Mouse (Mus musculus): ENCODE results near the gene Pax1. TPM values are rescaled to one million over a fixed set of nuclear protein-coding genes. Genes with fewer than 3 reads are reported as not detected.

The Pax1 gene
- polyA plus RNA-seq, 1 experiment from 2014 or later = 0.07 TPM

GRCm38 (mm10) chr2:147415037-147415436 lies 53.3 kb downstream of the Pax1 start:
- WGBS = 90% methylated on average over 3 of the region's 3 CpGs
- no peak for ATAC-seq (ENCODE audit: low FRiP score, low TSS enrichment)
- no peak overlapping the region for H3K4me2 ChIP-seq (replicated peaks; ENCODE audit: low read depth, low read length)
- no peak overlapping the region for H3K4me3 ChIP-seq (ENCODE audit: low read length)
- H3K36me3 ChIP-seq (ENCODE audit: insufficient read depth, low read length) = no peaks in the 10 kb centered on the region
- no peaks in the 10 kb centered on the region for H3K4me1 ChIP-seq (ENCODE audit: insufficient read depth, low read length)
- H3K27me3 ChIP-seq (ENCODE audit: insufficient read depth, low read length) = no peaks in the 10 kb centered on the region
- H3K9me3 ChIP-seq (ENCODE audit: low read length) = no peaks in the 10 kb centered on the region
- no peak overlapping the region for H3K27ac ChIP-seq (ENCODE audit: low read length)
- no peak overlapping the region for H3K9ac ChIP-seq (replicated peaks; ENCODE audit: low read length)

GRCm38 (mm10) chr2:147424582-147425255 lies 63.0 kb downstream of the Pax1 start:
- Histone ChIP-seq H3K9me3 (ENCODE audit: low read length) (no peaks in the 10 kb centered on the region), H3K27me3 (ENCODE audit: insufficient read depth, low read length) (no peaks in the 10 kb centered on the region), H3K4me2 (replicated peaks; ENCODE audit: low read depth, low read length) (no peak overlapping the region), H3K4me3 (ENCODE audit: low read length) (no peak overlapping the region), H3K4me1 (ENCODE audit: insufficient read depth, low read length) (no peaks in the 10 kb centered on the region), H3K27ac (ENCODE audit: low read length) (no peak overlapping the region), H3K36me3 (ENCODE audit: insufficient read depth, low read length) (no peaks in the 10 kb centered on the region), H3K9ac (replicated peaks; ENCODE audit: low read length) (no peak overlapping the region)
- ATAC-seq (ENCODE audit: low FRiP score, low TSS enrichment) = peak; percentile 51; the same call in 1 of the 2 replicates
- WGBS = 16% methylated on average over 10 of the region's 10 CpGs

DNA sequence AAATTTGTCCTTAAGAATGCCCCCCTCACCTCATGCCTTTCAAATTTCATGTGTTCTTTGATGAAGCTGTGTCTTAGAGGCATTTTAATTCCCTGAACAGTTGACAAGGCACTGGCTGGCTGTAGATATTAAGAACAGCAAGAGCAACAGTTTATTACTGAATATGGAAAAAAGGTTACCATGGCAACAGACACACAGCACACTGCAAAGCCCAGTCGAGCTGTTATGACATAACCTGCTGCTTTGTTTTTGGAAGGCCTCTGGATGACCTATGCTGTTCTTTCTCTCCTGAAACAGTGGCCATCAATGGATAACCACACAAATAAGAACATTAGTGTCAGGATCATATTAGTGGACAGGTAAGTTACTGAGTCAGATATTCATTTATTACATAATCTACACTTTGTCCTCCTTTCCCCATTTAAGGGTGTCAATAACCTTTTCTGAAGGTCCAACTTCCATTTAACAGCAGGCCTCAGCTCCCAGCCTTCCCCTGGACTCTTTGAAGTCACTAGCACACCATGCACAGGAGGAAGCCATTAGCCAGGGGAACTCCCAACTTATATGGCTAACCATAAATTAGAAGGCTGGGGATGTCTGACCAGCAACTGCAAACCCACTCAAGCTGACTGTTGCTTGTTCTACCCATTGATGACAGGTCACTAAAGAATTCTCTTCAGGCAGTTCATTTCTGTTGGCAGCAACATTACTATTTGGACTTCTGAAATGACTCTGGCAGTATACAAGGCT lies 68.1 kb downstream of the Pax1 start:
- H3K9ac ChIP-seq (replicated peaks; ENCODE audit: low read length) = no peak overlapping the region
- no peak overlapping the region for H3K27ac ChIP-seq (ENCODE audit: low read length)
- no peaks in the 10 kb centered on the region for H3K9me3 ChIP-seq (ENCODE audit: low read length)
- H3K4me2 ChIP-seq (replicated peaks; ENCODE audit: low read depth, low read length) = no peak overlapping the region
- no peaks in the 10 kb centered on the region for H3K27me3 ChIP-seq (ENCODE audit: insufficient read depth, low read length)
- no peak overlapping the region for H3K4me3 ChIP-seq (ENCODE audit: low read length)
- 13% methylated on average over 1 of the region's 1 CpGs for WGBS
- no peaks in the 10 kb centered on the region for H3K4me1 ChIP-seq (ENCODE audit: insufficient read depth, low read length)
- ATAC-seq (ENCODE audit: low FRiP score, low TSS enrichment) = no peak
- H3K36me3 ChIP-seq (ENCODE audit: insufficient read depth, low read length) = no peaks in the 10 kb centered on the region

GRCm38 (mm10) chr2:147433120-147433519 lies 71.4 kb downstream of the Pax1 start:
- WGBS = 36% methylated on average over 5 of the region's 5 CpGs

More at GRCm38 (mm10) chr2:147433120-147433519, 71.4 kb downstream of the Pax1 start:
- Histone ChIP-seq H3K9ac (replicated peaks; ENCODE audit: low read length) (no peak overlapping the region), H3K4me2 (replicated peaks; ENCODE audit: low read depth, low read length) (no peak overlapping the region), H3K4me1 (ENCODE audit: insufficient read depth, low read length) (no peaks in the 10 kb centered on the region), H3K4me3 (ENCODE audit: low read length) (no peak overlapping the region), H3K36me3 (ENCODE audit: insufficient read depth, low read length) (no peaks in the 10 kb centered on the region), H3K27ac (ENCODE audit: low read length) (no peak overlapping the region), H3K27me3 (ENCODE audit: insufficient read depth, low read length) (no peaks in the 10 kb centered on the region), H3K9me3 (ENCODE audit: low read length) (no peaks in the 10 kb centered on the region)
- ATAC-seq (ENCODE audit: low FRiP score, low TSS enrichment) = no peak

Other genes with a start within 250 kb of the Pax1 start
- gene Nkx2-2, start 167.7 kb upstream of the Pax1 start, polyA plus RNA-seq (2015; fragmentation: Nextera tagmentation; extraction: Ambion mirVana) = not detected in 2 replicates

Data from kidney, embryonic 16.5 days (tissue).